Mouse (Mus musculus): ENCODE data around the gene Lmod3. TPM values are rescaled to one million over a fixed set of nuclear protein-coding genes. Genes with fewer than 3 reads are reported as not detected.

The Lmod3 gene
- polyA plus RNA-seq, 1 experiment, result not detected

GRCm38 (mm10) chr6:97234911-97235668, 17.5 kb downstream of the Lmod3 start:
- DNase-seq (ENCODE audit: extremely low spot score in 1 of 2, low spot score in 1 of 2), result no peak

- no peak for DNase-seq (ENCODE audit: extremely low spot score in 1 of 2, low spot score in 1 of 2)
These were observed 25.3 kb downstream of the Lmod3 start for GRCm38 (mm10) chr6:97227067-97227847.

GRCm38 (mm10) chr6:97226083-97226491, 26.5 kb downstream of the Lmod3 start:
- no peak for DNase-seq (ENCODE audit: extremely low spot score in 1 of 2, low spot score in 1 of 2)

GRCm38 (mm10) chr6:97224505-97224904, 28.1 kb downstream of the Lmod3 start:
- DNase-seq (ENCODE audit: extremely low spot score in 1 of 2, low spot score in 1 of 2), result no peak

- no peak for DNase-seq (ENCODE audit: extremely low spot score in 1 of 2, low spot score in 1 of 2)
These were observed 29.0 kb downstream of the Lmod3 start for GRCm38 (mm10) chr6:97223566-97223965.

- DNase-seq (ENCODE audit: extremely low spot score in 1 of 2, low spot score in 1 of 2), result no peak
These were observed 29.6 kb downstream of the Lmod3 start for GRCm38 (mm10) chr6:97222931-97223467.

GRCm38 (mm10) chr6:97222321-97222720, 30.2 kb downstream of the Lmod3 start:
- DNase-seq (ENCODE audit: extremely low spot score in 1 of 2, low spot score in 1 of 2), result no peak

- DNase-seq (ENCODE audit: extremely low spot score in 1 of 2, low spot score in 1 of 2), result peak; percentile 72 to 81
These were observed 31.1 kb downstream of the Lmod3 start for GRCm38 (mm10) chr6:97221205-97222025.

- no peak for DNase-seq (ENCODE audit: extremely low spot score in 1 of 2, low spot score in 1 of 2)
These were observed 31.9 kb downstream of the Lmod3 start for GRCm38 (mm10) chr6:97220672-97221071.

GRCm38 (mm10) chr6:97216154-97216821, 36.3 kb downstream of the Lmod3 start:
- peak in 1 of 2 experiments; percentile 29 for DNase-seq (ENCODE audit: extremely low spot score in 1 of 2, low spot score in 1 of 2)

GRCm38 (mm10) chr6:97211981-97212380, 40.6 kb downstream of the Lmod3 start:
- peak; percentile 40 to 73 for DNase-seq (ENCODE audit: extremely low spot score in 1 of 2, low spot score in 1 of 2)

GRCm38 (mm10) chr6:97210962-97211601, 41.5 kb downstream of the Lmod3 start:
- DNase-seq (ENCODE audit: extremely low spot score in 1 of 2, low spot score in 1 of 2), result peak in 1 of 2 experiments; percentile 22

GRCm38 (mm10) chr6:97210191-97210961, 42.2 kb downstream of the Lmod3 start, which contains the start of gene Arl6ip5:
Gene Arl6ip5, plus strand, starts transcription at chr6:97210689.
- peak; percentile 85 to 94 for DNase-seq (ENCODE audit: extremely low spot score in 1 of 2, low spot score in 1 of 2)

- no peak for DNase-seq (ENCODE audit: extremely low spot score in 1 of 2, low spot score in 1 of 2)
These were observed 42.8 kb downstream of the Lmod3 start for GRCm38 (mm10) chr6:97209751-97210150.

- DNase-seq (ENCODE audit: extremely low spot score in 1 of 2, low spot score in 1 of 2), result no peak
These were observed 43.4 kb downstream of the Lmod3 start for GRCm38 (mm10) chr6:97209201-97209600.

- no peak for DNase-seq (ENCODE audit: extremely low spot score in 1 of 2, low spot score in 1 of 2)
These were observed 44.2 kb downstream of the Lmod3 start for GRCm38 (mm10) chr6:97208406-97208805.

GRCm38 (mm10) chr6:97207085-97207484, 45.5 kb downstream of the Lmod3 start:
- DNase-seq (ENCODE audit: extremely low spot score in 1 of 2, low spot score in 1 of 2), result no peak

GRCm38 (mm10) chr6:97205439-97205885, 47.1 kb downstream of the Lmod3 start, which contains the start of gene Uba3:
Gene Uba3, minus strand, starts transcription at chr6:97205647.
- DNase-seq (ENCODE audit: extremely low spot score in 1 of 2, low spot score in 1 of 2), result peak; percentile 97 to 99

- DNase-seq (ENCODE audit: extremely low spot score in 1 of 2, low spot score in 1 of 2), result no peak
These were observed 47.6 kb downstream of the Lmod3 start for GRCm38 (mm10) chr6:97204952-97205351.

All from frontal cortex, adult 2 months (tissue).